In genomic region chr13:56334802-56335690, GRCm38 (mm10) we compare ENCODE assay signal across 20 mouse cellular contexts. TPM values are rescaled to one million over a fixed set of nuclear protein-coding genes. Genes with fewer than 3 reads are reported as not detected.
A peak's percentile ranks its signal among the peaks of the same experiment; 100 is the strongest.
DNase-seq lines count a peak whose midpoint lies in the region; ATAC-seq and TF ChIP-seq lines count a peak whose summit lies in the region.
"Had no signal": no experiment of that assay in that cellular context is flagged by ENCODE, and none has a peak within 500 bp of the region (broad histone marks: within the 10 kb centered on the region; RNA-seq: fewer than 3 reads in every experiment).

No protein-coding gene starts in this region.

- no peak for DNase-seq in forebrain, postnatal 0 days
- no peak for DNase-seq in lung, postnatal 0 days (ENCODE audit: low spot score)
- no peak for DNase-seq in lung, postnatal 14 days
- peak; percentile 45 for DNase-seq in retina, embryonic 14.5 days (ENCODE audit: low spot score)
- no peak for DNase-seq in ovary, postnatal 10 days (ENCODE audit: low spot score)
- DNase-seq: adrenal gland, adult 2 months; cerebellum, adult 2 months; kidney, adult 2 months; kidney, postnatal 4 days; thymus, postnatal 25 days had no signal

- no peak overlapping the region for H3K4me3 ChIP-seq in forebrain, postnatal 0 days (ENCODE audit: low read depth, low read length)
- no peak overlapping the region for H3K4me3 ChIP-seq in forebrain, embryonic 16.5 days (replicated peaks; ENCODE audit: low read length)
- H3K4me3 ChIP-seq in lung, postnatal 0 days (ENCODE audit: low read depth, low read length), result no peak overlapping the region
- H3K4me3 ChIP-seq: embryonic facial prominence, embryonic 15.5 days; forebrain, embryonic 13.5 days; hindbrain, embryonic 12.5 days; limb, embryonic 15.5 days; lung, embryonic 15.5 days; neural tube, embryonic 12.5 days had no signal

- H3K36me3 ChIP-seq in forebrain, postnatal 0 days (ENCODE audit: insufficient read depth), result no peaks in the 10 kb centered on the region
- no peaks in the 10 kb centered on the region for H3K36me3 ChIP-seq in forebrain, embryonic 16.5 days (ENCODE audit: control insufficient read depth, insufficient read depth)
- H3K36me3 ChIP-seq in lung, postnatal 0 days (ENCODE audit: insufficient read depth, low read length), result no peaks in the 10 kb centered on the region
- H3K36me3 ChIP-seq: embryonic facial prominence, embryonic 15.5 days; hindbrain, embryonic 12.5 days; limb, embryonic 15.5 days; lung, embryonic 15.5 days; neural tube, embryonic 12.5 days had no signal

- TF ChIP-seq EP300 in lung, postnatal 0 days (IDR thresholded peaks at IDR 0.05), result no peak

- TF ChIP-seq CTCF in forebrain, postnatal 0 days (IDR thresholded peaks at IDR 0.05; ENCODE audit: low read depth), result peak; percentile 27
- TF ChIP-seq CTCF in lung, postnatal 0 days (IDR thresholded peaks at IDR 0.05), result 0 out of 2 replicates have a peak, but pooled peaks have one; percentile 7

- no peaks in the 10 kb centered on the region for H3K9me3 ChIP-seq in forebrain, postnatal 0 days (ENCODE audit: low read length)
- H3K9me3 ChIP-seq in forebrain, embryonic 16.5 days (ENCODE audit: control insufficient read depth, low read length), result no peaks in the 10 kb centered on the region
- no peaks in the 10 kb centered on the region for H3K9me3 ChIP-seq in lung, postnatal 0 days (ENCODE audit: low read length)
- H3K9me3 ChIP-seq: embryonic facial prominence, embryonic 15.5 days; forebrain, embryonic 13.5 days; hindbrain, embryonic 12.5 days; limb, embryonic 15.5 days; lung, embryonic 15.5 days; neural tube, embryonic 12.5 days had no signal

- H3K4me2 ChIP-seq in forebrain, postnatal 0 days (ENCODE audit: low read depth), result no peak overlapping the region
- no peak overlapping the region for H3K4me2 ChIP-seq in forebrain, embryonic 16.5 days (ENCODE audit: low read length)
- H3K4me2 ChIP-seq in lung, postnatal 0 days (replicated peaks; ENCODE audit: low read depth, low read length), result no peak overlapping the region
- H3K4me2 ChIP-seq: embryonic facial prominence, embryonic 15.5 days; forebrain, embryonic 13.5 days; hindbrain, embryonic 12.5 days; limb, embryonic 15.5 days; lung, embryonic 15.5 days; neural tube, embryonic 12.5 days had no signal

- 46% methylated on average over 10 of the region's 10 CpGs for WGBS in forebrain, postnatal 0 days
- 52% methylated on average over 10 of the region's 10 CpGs for WGBS in forebrain, embryonic 16.5 days
- WGBS in lung, postnatal 0 days, result 68% methylated on average over 10 of the region's 10 CpGs

- no peak for ATAC-seq in forebrain, postnatal 0 days
- ATAC-seq in forebrain, embryonic 16.5 days, result no peak
- ATAC-seq in lung, postnatal 0 days, result peak; percentile 17; the same call in 1 of the 2 replicates
- ATAC-seq in granulocyte monocyte progenitor cell, adult 5-6 weeks (replicated peaks; ENCODE audit: poor library complexity, severe bottlenecking), result peak; percentile 50
- no peak for ATAC-seq in inflammation-experienced regulatory T-cells, adult 6 months
- ATAC-seq: forebrain, embryonic 13.5 days had no signal

- H3K27me3 ChIP-seq in forebrain, postnatal 0 days (ENCODE audit: insufficient read depth, low read length), result no peaks in the 10 kb centered on the region
- no peaks in the 10 kb centered on the region for H3K27me3 ChIP-seq in forebrain, embryonic 16.5 days (replicated peaks; ENCODE audit: control insufficient read depth, insufficient read depth, low read length)
- no peaks in the 10 kb centered on the region for H3K27me3 ChIP-seq in lung, postnatal 0 days (replicated peaks; ENCODE audit: insufficient read depth, low read length)
- H3K27me3 ChIP-seq: embryonic facial prominence, embryonic 15.5 days; forebrain, embryonic 13.5 days; hindbrain, embryonic 12.5 days; lung, embryonic 15.5 days; neural tube, embryonic 12.5 days had no signal

- 0 out of 2 replicates have a peak, but pooled peaks cover 11% of the 10 kb centered on the region for H3K4me1 ChIP-seq in forebrain, postnatal 0 days (ENCODE audit: insufficient read depth)
- H3K4me1 ChIP-seq in forebrain, embryonic 16.5 days (replicated peaks; ENCODE audit: control insufficient read depth, insufficient read depth, low read length), result peaks cover 6% of the 10 kb centered on the region
- H3K4me1 ChIP-seq in lung, postnatal 0 days (ENCODE audit: insufficient read depth, low read depth, low read length), result no peaks in the 10 kb centered on the region
- H3K4me1 ChIP-seq: neural tube, embryonic 12.5 days had no signal

- H3K27ac ChIP-seq in forebrain, postnatal 0 days (ENCODE audit: low read depth, low read length), result no peak overlapping the region
- no peak overlapping the region for H3K27ac ChIP-seq in forebrain, embryonic 16.5 days (ENCODE audit: low read length)
- H3K27ac ChIP-seq in lung, postnatal 0 days (ENCODE audit: low read length), result no peak overlapping the region
- H3K27ac ChIP-seq: embryonic facial prominence, embryonic 15.5 days; forebrain, embryonic 13.5 days; hindbrain, embryonic 12.5 days; limb, embryonic 15.5 days; lung, embryonic 15.5 days; neural tube, embryonic 12.5 days had no signal

- H3K9ac ChIP-seq in forebrain, postnatal 0 days, result no peak overlapping the region
- no peak overlapping the region for H3K9ac ChIP-seq in forebrain, embryonic 16.5 days (replicated peaks; ENCODE audit: low read depth, low read length)
- no peak overlapping the region for H3K9ac ChIP-seq in lung, postnatal 0 days (replicated peaks; ENCODE audit: low read depth)
- H3K9ac ChIP-seq: embryonic facial prominence, embryonic 15.5 days; forebrain, embryonic 13.5 days; hindbrain, embryonic 12.5 days; limb, embryonic 15.5 days; lung, embryonic 15.5 days; neural tube, embryonic 12.5 days had no signal

RNA-seq across cellular contexts. Expression of gene Cxcl14, which starts 38.7 kb away (rescaled TPM):
- 21.3 and 44.2 TPM in 2 replicates for total RNA-seq in forebrain, postnatal 0 days (2014; rRNA removed)
- polyA plus RNA-seq in forebrain, postnatal 0 days (2015; fragmentation: Nextera tagmentation; extraction: Ambion mirVana), result 37.2 and 37.6 TPM in 2 replicates
- 12.8 and 20.9 TPM in 2 replicates for polyA plus RNA-seq in forebrain, embryonic 16.5 days (2015; fragmentation: Nextera tagmentation; extraction: Ambion mirVana)
- 11.2 and 12.8 TPM in 2 replicates for polyA plus RNA-seq in lung, postnatal 0 days (2015; fragmentation: Nextera tagmentation; extraction: Ambion mirVana)
- 0.85 TPM in 1 of 2 replicates, not detected in the other for total RNA-seq in granulocyte monocyte progenitor cell, adult 5-6 weeks (2014; fragmentation: Nextera tagmentation)
- total RNA-seq in granulocyte monocyte progenitor cell, adult 5-6 weeks (2017), result not detected in 2 replicates
- polyA plus RNA-seq in inflammation-experienced regulatory T-cells, adult 6 months (2017; shearing (Covaris generic)), result not detected
- total RNA-seq: megakaryocyte-erythroid progenitor cell, adult 5-6 weeks had no signal

Comparison
In these comparisons a context has a peak if more than half of its experiments do, and no peak if none do; other contexts are left out.
1. ATAC-seq: peak in lung, postnatal 0 days (single experiment) and granulocyte monocyte progenitor cell, adult 5-6 weeks (single experiment); none in forebrain, postnatal 0 days (single experiment), forebrain, embryonic 16.5 days (single experiment) and inflammation-experienced regulatory T-cells, adult 6 months (single experiment).
2. RNA of gene Cxcl14, which starts 38.7 kb away (polyA plus RNA-seq): 37.2 to 37.6 TPM in forebrain, postnatal 0 days, 12.8 to 20.9 TPM in forebrain, embryonic 16.5 days and 11.2 to 12.8 TPM in lung, postnatal 0 days; not detected in inflammation-experienced regulatory T-cells, adult 6 months; every median in the first group is over 10 times any median in the second.